Mouse (Mus musculus) C2C12 (cell line): Measurements from ENCODE around the gene Bmp4. TPM values are rescaled to one million over a fixed set of nuclear protein-coding genes. Genes with fewer than 3 reads are reported as not detected.

Experiments used
- H3K27me3 ChIP-seq: one replicate; pipeline ENCODE4 v1.6.1; 2011; ENCODE audit not compliant: control insufficient read depth, insufficient read depth, insufficient read length
- H3K36me3 ChIP-seq: one replicate; pipeline ENCODE4 v1.6.1; 2011; ENCODE audit not compliant: control insufficient read depth, insufficient read depth
- H3K4me3 ChIP-seq: one replicate; pipeline ENCODE4 v1.5.1; 2011; ENCODE audit warnings: mild to moderate bottlenecking, control low read depth; ENCODE audit not compliant: poor library complexity, insufficient read depth, severe bottlenecking
- H3K79me2 ChIP-seq: one replicate; pipeline ENCODE4 v1.6.1; 2011; ENCODE audit not compliant: control insufficient read depth, insufficient read depth
- H3K79me3 ChIP-seq: one replicate; pipeline ENCODE4 v1.6.1; 2011; ENCODE audit warnings: low read depth, control low read depth
- H3ac ChIP-seq: one replicate; pipeline ENCODE3; 2011; ENCODE audit warnings: low read depth; ENCODE audit not compliant: control insufficient read depth, insufficient read length
- CEBPB ChIP-seq: IDR thresholded peaks from one replicate; pipeline ENCODE4 v1.6.1; 2011; ENCODE audit warnings: low read depth, mild to moderate bottlenecking, control low read depth, moderate library complexity
- CTCF ChIP-seq: IDR thresholded peaks from one replicate; pipeline ENCODE4 v1.5.1; 2011; ENCODE audit not compliant: control insufficient read depth, insufficient read depth, insufficient read length
- FOSL1 ChIP-seq: IDR thresholded peaks from one replicate; pipeline ENCODE4 v1.8.0; 2011; ENCODE audit warnings: mild to moderate bottlenecking, low read length; ENCODE audit not compliant: poor library complexity, insufficient read depth, severe bottlenecking
- MAX ChIP-seq: IDR thresholded peaks from one replicate; pipeline ENCODE4 v1.6.1; 2011; ENCODE audit warnings: mild to moderate bottlenecking, control low read depth
- MYOD1 ChIP-seq: IDR thresholded peaks from one replicate; pipeline ENCODE4 v1.6.1; 2011; ENCODE audit warnings: low read depth; ENCODE audit not compliant: control insufficient read depth, insufficient read length
- MYOG ChIP-seq: IDR thresholded peaks from one replicate; pipeline ENCODE4 v1.6.1; 2011; ENCODE audit not compliant: control insufficient read depth, insufficient read length; ENCODE audit errors: extremely low read depth
- USF1 ChIP-seq: IDR thresholded peaks from one replicate; pipeline ENCODE4 v1.6.1; 2011; ENCODE audit warnings: low read depth, mild to moderate bottlenecking, control low read depth, moderate library complexity
- polyA plus RNA-seq: library from polyadenylated mRNA; unstranded; fragments of >200 nt; fragmentation: generic; extraction: Trizol; gene quantifications from one replicate; pipeline ENCODE4 v1.2.1, GENCODE M21; 2012; ENCODE audit warnings: missing spikeins

Bmp4 gene
- polyA plus RNA-seq, 1 experiment, result not detected

GRCm38 (mm10) chr14:46409016-46409415, 18.5 kb upstream of the Bmp4 start:
- no peaks in the 10 kb centered on the region for H3K27me3 ChIP-seq
- TF ChIP-seq CTCF (no peak), MAX (no peak), USF1 (no peak), FOSL1 (no peak), MYOD1 (no peak), MYOG (no peak), CEBPB (no peak)

GRCm38 (mm10) chr14:46408319-46408718, 17.9 kb upstream of the Bmp4 start:
- no peaks in the 10 kb centered on the region for H3K79me3 ChIP-seq
- H3K36me3 ChIP-seq, result no peaks in the 10 kb centered on the region
- no peak overlapping the region for H3ac ChIP-seq
- no peaks in the 10 kb centered on the region for H3K27me3 ChIP-seq
- no peak overlapping the region for H3K4me3 ChIP-seq
- H3K79me2 ChIP-seq, result no peaks in the 10 kb centered on the region
- TF ChIP-seq USF1, result no peak
- TF ChIP-seq MAX, result no peak
- TF ChIP-seq MYOD1, result no peak
- TF ChIP-seq FOSL1, result no peak
- no peak for TF ChIP-seq MYOG
- TF ChIP-seq CEBPB, result no peak
- TF ChIP-seq CTCF, result no peak

More at GRCm38 (mm10) chr14:46409016-46409415, 18.5 kb upstream of the Bmp4 start:
- Histone ChIP-seq H3ac (no peak overlapping the region), H3K79me2 (no peaks in the 10 kb centered on the region), H3K79me3 (no peaks in the 10 kb centered on the region), H3K36me3 (no peaks in the 10 kb centered on the region), H3K4me3 (no peak overlapping the region)

GRCm38 (mm10) chr14:46399925-46400324, 9.5 kb upstream of the Bmp4 start:
- TF ChIP-seq MAX (no peak), USF1 (no peak)
- Histone ChIP-seq H3ac (no peak overlapping the region), H3K27me3 (no peaks in the 10 kb centered on the region), H3K79me2 (no peaks in the 10 kb centered on the region), H3K36me3 (no peaks in the 10 kb centered on the region), H3K79me3 (no peaks in the 10 kb centered on the region), H3K4me3 (no peak overlapping the region)

GRCm38 (mm10) chr14:46398091-46398695, 7.7 kb upstream of the Bmp4 start:
- Histone ChIP-seq H3K27me3 (no peaks in the 10 kb centered on the region), H3K79me2 (no peaks in the 10 kb centered on the region), H3ac (no peak overlapping the region), H3K79me3 (no peaks in the 10 kb centered on the region), H3K36me3 (no peaks in the 10 kb centered on the region), H3K4me3 (no peak overlapping the region)
- TF ChIP-seq MYOD1 (no peak), MYOG (no peak), CTCF (no peak), USF1 (no peak), MAX (no peak), FOSL1 (no peak)

- H3K36me3 ChIP-seq, result no peaks in the 10 kb centered on the region
- no peak overlapping the region for H3K4me3 ChIP-seq
- H3K79me3 ChIP-seq, result no peaks in the 10 kb centered on the region
- peaks cover 25% of the 10 kb centered on the region for H3K27me3 ChIP-seq
- H3K79me2 ChIP-seq, result no peaks in the 10 kb centered on the region
- no peak overlapping the region for H3ac ChIP-seq
- TF ChIP-seq CTCF, result no peak
- no peak for TF ChIP-seq MAX
- TF ChIP-seq MYOG, result no peak
- TF ChIP-seq CEBPB, result no peak
- TF ChIP-seq USF1, result no peak
- no peak for TF ChIP-seq FOSL1
- TF ChIP-seq MYOD1, result no peak
Measured at GRCm38 (mm10) chr14:46391621-46392170, 1.2 kb upstream of the Bmp4 start.

- Histone ChIP-seq H3ac (no peak overlapping the region), H3K27me3 (peaks cover 38% of the 10 kb centered on the region), H3K4me3 (no peak overlapping the region), H3K79me2 (no peaks in the 10 kb centered on the region), H3K36me3 (no peaks in the 10 kb centered on the region), H3K79me3 (no peaks in the 10 kb centered on the region)
- TF ChIP-seq MYOD1 (no peak), MYOG (no peak), CTCF (no peak), MAX (no peak), FOSL1 (no peak), USF1 (no peak), CEBPB (no peak)
Measured at GRCm38 (mm10) chr14:46389438-46390248, 826 bp downstream of the Bmp4 start.
